Mouse (Mus musculus) hindbrain, embryonic 10.5 days (tissue): ENCODE data around the gene Chd2. TPM values are rescaled to one million over a fixed set of nuclear protein-coding genes. Genes with fewer than 3 reads are reported as not detected.
A peak's percentile ranks its signal among the peaks of the same experiment; 100 is the strongest.

Experiments
- DNase-seq: peaks from one replicate; pipeline ENCODE4 v3.0.0-alpha.2; 2017; ENCODE audit warnings: low spot score
- H3K27ac ChIP-seq: fragments of 300-500 bp; sonication (generic); 2 replicates; pipeline ENCODE4 v1.5.1; 2016; ENCODE audit warnings: mild to moderate bottlenecking, moderate library complexity
- H3K27me3 ChIP-seq: fragments of 300-500 bp; sonication (generic); 2 replicates; pipeline ENCODE4 v1.6.1; 2016; ENCODE audit warnings: mild to moderate bottlenecking; ENCODE audit not compliant: poor library complexity, insufficient read depth, severe bottlenecking
- H3K36me3 ChIP-seq: fragments of 300-500 bp; sonication (generic); 2 replicates; pipeline ENCODE4 v1.6.1; 2016; ENCODE audit warnings: mild to moderate bottlenecking, moderate library complexity
- H3K4me1 ChIP-seq: fragments of 300-500 bp; sonication (generic); replicated peaks from 2 replicates; pipeline ENCODE4 v1.6.1; 2016; ENCODE audit warnings: mild to moderate bottlenecking
- H3K4me3 ChIP-seq: fragments of 300-500 bp; sonication (generic); 2 replicates; pipeline ENCODE4 v1.5.1; 2016; ENCODE audit warnings: mild to moderate bottlenecking, moderate library complexity
- H3K9me3 ChIP-seq: fragments of 300-500 bp; sonication (generic); 2 replicates; pipeline ENCODE4 v1.6.1; 2016; ENCODE audit warnings: mild to moderate bottlenecking, moderate library complexity
- WGBS: fragments of 180-500 bp; shearing (Covaris S2); methylation state at CpG from one replicate; pipeline ENCODE4 v1.1.7; 2016; 5-methylcytosine and 5-hydroxymethylcytosine counted together
- polyA plus RNA-seq: library from polyadenylated mRNA; unstranded; fragments of >200 nt; fragmentation: Nextera tagmentation; extraction: Ambion mirVana; gene quantifications from 2 replicates; pipeline ENCODE4 v1.2.1, GENCODE M21; 2016

Chd2 gene
- polyA plus RNA-seq: 37.1 and 38.9 TPM in 2 replicates

GRCm38 (mm10) chr7:73541412-73542130 lies at the start of gene Chd2:
TSS of gene Chd2 (minus strand) at chr7:73541830.
- no peaks in the 10 kb centered on the region for H3K27me3 ChIP-seq
- H3K27ac ChIP-seq: peak within 1 kb of the TSS; percentile 98
- peaks cover 45% of the 10 kb centered on the region for H3K36me3 ChIP-seq
- H3K9me3 ChIP-seq: no peaks in the 10 kb centered on the region
- H3K4me3 ChIP-seq: peak within 1 kb of the TSS; percentile 76
- H3K4me1 ChIP-seq: peaks cover 14% of the 10 kb centered on the region
- whole genome bisulfite sequencing: 0% methylated on average over 15 of the region's 15 CpGs
- DNase-seq: peak; percentile 80

- Histone ChIP-seq H3K36me3 (no peaks in the 10 kb centered on the region), H3K27me3 (no peaks in the 10 kb centered on the region; the same call in 1 of the 2 replicates), H3K27ac (no peak overlapping the region), H3K4me1 (peaks cover 37% of the 10 kb centered on the region), H3K4me3 (no peak overlapping the region), H3K9me3 (no peaks in the 10 kb centered on the region)
- DNase-seq: no peak
- 91% methylated on average over 5 of the region's 5 CpGs for whole genome bisulfite sequencing
These were observed 49.1 kb upstream of the Chd2 start for GRCm38 (mm10) chr7:73590757-73591156.

- WGBS: 61% methylated on average over 14 of the region's 14 CpGs
- DNase-seq: no peak
- Histone ChIP-seq H3K4me1 (peaks cover 35% of the 10 kb centered on the region), H3K27ac (peak overlapping the region; percentile 9; the same call in 1 of the 2 replicates), H3K36me3 (no peaks in the 10 kb centered on the region), H3K9me3 (no peaks in the 10 kb centered on the region), H3K4me3 (no peak overlapping the region), H3K27me3 (no peaks in the 10 kb centered on the region; the same call in 1 of the 2 replicates)
These were observed 47.7 kb upstream of the Chd2 start for GRCm38 (mm10) chr7:73589208-73589771.

GRCm38 (mm10) chr7:73588351-73588906 lies 46.8 kb upstream of the Chd2 start:
- DNase-seq: no peak
- Histone ChIP-seq H3K4me3 (no peak overlapping the region), H3K36me3 (no peaks in the 10 kb centered on the region), H3K27ac (no peak overlapping the region), H3K9me3 (no peaks in the 10 kb centered on the region), H3K4me1 (peaks cover 34% of the 10 kb centered on the region), H3K27me3 (no peaks in the 10 kb centered on the region; the same call in 1 of the 2 replicates)
- WGBS: 91% methylated on average over 8 of the region's 8 CpGs

- H3K4me3 ChIP-seq: no peak overlapping the region
- H3K9me3 ChIP-seq: no peaks in the 10 kb centered on the region
- H3K27me3 ChIP-seq: no peaks in the 10 kb centered on the region; the same call in 1 of the 2 replicates
- H3K27ac ChIP-seq: no peak overlapping the region
- H3K36me3 ChIP-seq: no peaks in the 10 kb centered on the region
- 94% methylated on average over 6 of the region's 6 CpGs for WGBS
- H3K4me1 ChIP-seq: peaks cover 43% of the 10 kb centered on the region
- DNase-seq: no peak
These were observed 45.1 kb upstream of the Chd2 start for GRCm38 (mm10) chr7:73586717-73587116.

GRCm38 (mm10) chr7:73586206-73586605 lies 44.6 kb upstream of the Chd2 start:
- Histone ChIP-seq H3K9me3 (no peaks in the 10 kb centered on the region), H3K4me3 (no peak overlapping the region), H3K4me1 (peaks cover 43% of the 10 kb centered on the region), H3K36me3 (no peaks in the 10 kb centered on the region), H3K27me3 (no peaks in the 10 kb centered on the region; the same call in 1 of the 2 replicates), H3K27ac (no peak overlapping the region)
- 62% methylated on average over 11 of the region's 11 CpGs for WGBS
- peak; percentile 5 for DNase-seq

GRCm38 (mm10) chr7:73585114-73586032 lies 43.7 kb upstream of the Chd2 start:
- 79% methylated on average over 22 of the region's 22 CpGs for WGBS
- no peak for DNase-seq
- H3K36me3 ChIP-seq: no peaks in the 10 kb centered on the region
- H3K9me3 ChIP-seq: no peaks in the 10 kb centered on the region
- H3K4me1 ChIP-seq: peaks cover 43% of the 10 kb centered on the region
- H3K27ac ChIP-seq: peak overlapping the region; percentile 78
- no peaks in the 10 kb centered on the region; the same call in 1 of the 2 replicates for H3K27me3 ChIP-seq
- H3K4me3 ChIP-seq: no peak overlapping the region

GRCm38 (mm10) chr7:73584009-73584995 lies 42.7 kb upstream of the Chd2 start:
- H3K9me3 ChIP-seq: no peaks in the 10 kb centered on the region
- no peaks in the 10 kb centered on the region; the same call in 1 of the 2 replicates for H3K27me3 ChIP-seq
- H3K27ac ChIP-seq: peak overlapping the region; percentile 78
- WGBS: 49% methylated on average over 13 of the region's 13 CpGs
- H3K4me1 ChIP-seq: peaks cover 39% of the 10 kb centered on the region
- no peaks in the 10 kb centered on the region for H3K36me3 ChIP-seq
- H3K4me3 ChIP-seq: no peak overlapping the region
- DNase-seq: peak; percentile 25

- DNase-seq: no peak
- H3K27ac ChIP-seq: peak overlapping the region; percentile 35; the same call in 1 of the 2 replicates
- no peaks in the 10 kb centered on the region; the same call in 1 of the 2 replicates for H3K27me3 ChIP-seq
- H3K36me3 ChIP-seq: no peaks in the 10 kb centered on the region
- 81% methylated on average over 7 of the region's 7 CpGs for WGBS
- H3K9me3 ChIP-seq: no peaks in the 10 kb centered on the region
- no peak overlapping the region for H3K4me3 ChIP-seq
- peaks cover 34% of the 10 kb centered on the region for H3K4me1 ChIP-seq
These were observed 41.8 kb upstream of the Chd2 start for GRCm38 (mm10) chr7:73583400-73583799.

GRCm38 (mm10) chr7:73581836-73582375 lies 40.3 kb upstream of the Chd2 start:
- 80% methylated on average over 6 of the region's 6 CpGs for WGBS
- H3K36me3 ChIP-seq: no peaks in the 10 kb centered on the region
- no peak for DNase-seq
- H3K9me3 ChIP-seq: no peaks in the 10 kb centered on the region
- no peaks in the 10 kb centered on the region; the same call in 1 of the 2 replicates for H3K27me3 ChIP-seq
- no peak overlapping the region for H3K4me3 ChIP-seq
- peaks cover 36% of the 10 kb centered on the region for H3K4me1 ChIP-seq
- H3K27ac ChIP-seq: no peak overlapping the region

- Histone ChIP-seq H3K9me3 (no peaks in the 10 kb centered on the region), H3K27me3 (0 out of 2 replicates have a peak, but pooled peaks cover 7% of the 10 kb centered on the region), H3K36me3 (no peaks in the 10 kb centered on the region), H3K27ac (no peak overlapping the region), H3K4me1 (peaks cover 34% of the 10 kb centered on the region), H3K4me3 (no peak overlapping the region)
- no peak for DNase-seq
- 79% methylated on average over 8 of the region's 8 CpGs for WGBS
These were observed 37.6 kb upstream of the Chd2 start for GRCm38 (mm10) chr7:73579072-73579731.
